Mouse (Mus musculus) forebrain, embryonic 12.5 days (tissue): ENCODE data around the gene Gad2. TPM values are rescaled to one million over a fixed set of nuclear protein-coding genes. Genes with fewer than 3 reads are reported as not detected.

ENCODE experiments used
- ATAC-seq: fragments of 200-750 bp; cut with Nextera tagmentation; 2 replicates; pipeline ENCODE4 v1.8.0; 2017; ENCODE audit warnings: moderate TSS enrichment; ENCODE audit not compliant: low FRiP score
- H3K27ac ChIP-seq: fragments of 300-500 bp; sonication (generic); 2 replicates; pipeline ENCODE4 v1.5.1; 2016; ENCODE audit warnings: mild to moderate bottlenecking
- H3K27me3 ChIP-seq: fragments of 300-500 bp; sonication (generic); 2 replicates; pipeline ENCODE4 v1.6.1; 2016; ENCODE audit warnings: mild to moderate bottlenecking
- H3K36me3 ChIP-seq: fragments of 300-500 bp; sonication (generic); replicated peaks from 2 replicates; pipeline ENCODE4 v1.6.1; 2016; ENCODE audit warnings: mild to moderate bottlenecking
- H3K4me1 ChIP-seq: fragments of 300-500 bp; sonication (generic); 2 replicates; pipeline ENCODE4 v1.6.1; 2016
- H3K4me2 ChIP-seq: fragments of 300-500 bp; sonication (generic); 2 replicates; pipeline ENCODE4 v1.6.1; 2016; ENCODE audit warnings: mild to moderate bottlenecking, moderate library complexity
- H3K4me3 ChIP-seq: fragments of 300-500 bp; sonication (generic); replicated peaks from 2 replicates; pipeline ENCODE4 v1.5.1; 2016; ENCODE audit warnings: mild to moderate bottlenecking
- H3K9ac ChIP-seq: fragments of 300-500 bp; sonication (generic); 2 replicates; pipeline ENCODE4 v1.6.1; 2016; ENCODE audit warnings: mild to moderate bottlenecking
- H3K9me3 ChIP-seq: fragments of 300-500 bp; sonication (generic); 2 replicates; pipeline ENCODE4 v1.6.1; 2016
- WGBS: fragments of 180-500 bp; shearing (Covaris S2); methylation state at CpG from one replicate; pipeline ENCODE4 v1.1.7; 2016; 5-methylcytosine and 5-hydroxymethylcytosine counted together
- polyA plus RNA-seq: library from polyadenylated mRNA; unstranded; fragments of >200 nt; fragmentation: Nextera tagmentation; extraction: Ambion mirVana; gene quantifications from 2 replicates; pipeline ENCODE4 v1.2.1, GENCODE M21; 2016

Gene Gad2
- polyA plus RNA-seq, 1 experiment from 2014 or later, result 73.0 TPM

- under 1% methylated on average over 57 of the region's 60 CpGs for WGBS
- H3K4me3 ChIP-seq, result peak overlapping the region; percentile 53
- no peak for ATAC-seq
These were observed 1.4 kb downstream of the Gad2 start for GRCm38 (mm10) chr2:22623111-22624070.

GRCm38 (mm10) chr2:22624188-22624975, 2.4 kb downstream of the Gad2 start:
- peak overlapping the region; percentile 79 for H3K4me2 ChIP-seq
- H3K9ac ChIP-seq, result peak overlapping the region; percentile 71
- H3K4me1 ChIP-seq, result peaks cover 43% of the 10 kb centered on the region
- no peak for ATAC-seq
- no peaks in the 10 kb centered on the region for H3K36me3 ChIP-seq
- 3% methylated on average over 27 of the region's 27 CpGs for WGBS
- peak overlapping the region; percentile 95 for H3K27ac ChIP-seq
- no peaks in the 10 kb centered on the region for H3K9me3 ChIP-seq
- peaks cover 73% of the 10 kb centered on the region for H3K27me3 ChIP-seq
- H3K4me3 ChIP-seq, result peak overlapping the region; percentile 53

More at GRCm38 (mm10) chr2:22623111-22624070, 1.4 kb downstream of the Gad2 start:
- Histone ChIP-seq H3K9me3 (no peaks in the 10 kb centered on the region), H3K36me3 (no peaks in the 10 kb centered on the region), H3K4me1 (peaks cover 46% of the 10 kb centered on the region), H3K27me3 (peaks cover 83% of the 10 kb centered on the region), H3K9ac (peak overlapping the region; percentile 71), H3K27ac (peak overlapping the region; percentile 95), H3K4me2 (peak overlapping the region; percentile 79)

- peaks cover 66% of the 10 kb centered on the region for H3K27me3 ChIP-seq
- no peak for ATAC-seq
- peak overlapping the region; percentile 31; the same call in 1 of the 2 replicates for H3K9ac ChIP-seq
- H3K9me3 ChIP-seq, result no peaks in the 10 kb centered on the region
- 7% methylated on average over 16 of the region's 16 CpGs for WGBS
- peaks cover 34% of the 10 kb centered on the region for H3K4me1 ChIP-seq
- H3K27ac ChIP-seq, result peak overlapping the region; percentile 95
- no peaks in the 10 kb centered on the region for H3K36me3 ChIP-seq
- H3K4me2 ChIP-seq, result peak overlapping the region; percentile 79
- peak overlapping the region; percentile 53 for H3K4me3 ChIP-seq
These were observed 3.3 kb downstream of the Gad2 start for GRCm38 (mm10) chr2:22625096-22625960.

- Histone ChIP-seq H3K27ac (peak overlapping the region; percentile 81), H3K4me3 (peak overlapping the region; percentile 25)
- WGBS, result 21% methylated on average over 3 of the region's 3 CpGs
These were observed 5.2 kb downstream of the Gad2 start for GRCm38 (mm10) chr2:22627147-22627666.

GRCm38 (mm10) chr2:22627819-22628432, 5.9 kb downstream of the Gad2 start:
- peak overlapping the region; percentile 81 for H3K27ac ChIP-seq
- H3K4me2 ChIP-seq, result peak overlapping the region; percentile 79
- 0 out of 2 replicates have a peak overlapping the region, but pooled peaks have one; percentile 30 for H3K9ac ChIP-seq
- H3K4me1 ChIP-seq, result peaks cover 10% of the 10 kb centered on the region; the same call in 1 of the 2 replicates
- H3K27me3 ChIP-seq, result peaks cover 41% of the 10 kb centered on the region
- 20% methylated on average over 5 of the region's 5 CpGs for WGBS
- no peak for ATAC-seq
- H3K36me3 ChIP-seq, result 0 out of 2 replicates have a peak, but pooled peaks cover 3% of the 10 kb centered on the region
- no peaks in the 10 kb centered on the region for H3K9me3 ChIP-seq
- peak overlapping the region; percentile 25 for H3K4me3 ChIP-seq

More at GRCm38 (mm10) chr2:22627147-22627666, 5.2 kb downstream of the Gad2 start:
- H3K36me3 ChIP-seq, result no peaks in the 10 kb centered on the region
- H3K27me3 ChIP-seq, result peaks cover 48% of the 10 kb centered on the region
- H3K4me1 ChIP-seq, result peaks cover 17% of the 10 kb centered on the region
- peak overlapping the region; percentile 79 for H3K4me2 ChIP-seq
- ATAC-seq, result no peak
- no peaks in the 10 kb centered on the region for H3K9me3 ChIP-seq
- H3K9ac ChIP-seq, result peak overlapping the region; percentile 45

- Histone ChIP-seq H3K4me1 (no peaks in the 10 kb centered on the region), H3K27ac (no peak overlapping the region), H3K36me3 (peaks cover 3% of the 10 kb centered on the region; the same call in 1 of the 2 replicates), H3K27me3 (no peaks in the 10 kb centered on the region), H3K9ac (no peak overlapping the region), H3K4me3 (no peak overlapping the region), H3K9me3 (no peaks in the 10 kb centered on the region), H3K4me2 (no peak overlapping the region)
- no peak for ATAC-seq
- 44% methylated on average over 8 of the region's 8 CpGs for WGBS
These were observed 12.8 kb downstream of the Gad2 start for GRCm38 (mm10) chr2:22634766-22635165.

GRCm38 (mm10) chr2:22646134-22646533, 24.1 kb downstream of the Gad2 start:
- Histone ChIP-seq H3K36me3 (no peaks in the 10 kb centered on the region; the same call in 1 of the 2 replicates), H3K27me3 (no peaks in the 10 kb centered on the region), H3K27ac (no peak overlapping the region; the same call in 1 of the 2 replicates), H3K4me1 (peaks cover 5% of the 10 kb centered on the region; the same call in 1 of the 2 replicates), H3K9ac (no peak overlapping the region), H3K9me3 (no peaks in the 10 kb centered on the region), H3K4me3 (no peak overlapping the region), H3K4me2 (no peak overlapping the region; the same call in 1 of the 2 replicates)
- peak; percentile 65; the same call in 1 of the 2 replicates for ATAC-seq
- 35% methylated on average over 1 of the region's 1 CpGs for WGBS

GRCm38 (mm10) chr2:22648394-22648793, 26.4 kb downstream of the Gad2 start:
- WGBS, result 89% methylated on average over 1 of the region's 1 CpGs
- ATAC-seq, result no peak

GRCm38 (mm10) chr2:22651826-22652225, 29.8 kb downstream of the Gad2 start:
- ATAC-seq, result no peak
- H3K9me3 ChIP-seq, result no peaks in the 10 kb centered on the region
- H3K27ac ChIP-seq, result no peak overlapping the region
- H3K4me2 ChIP-seq, result no peak overlapping the region
- no peaks in the 10 kb centered on the region for H3K4me1 ChIP-seq
- peaks cover 2% of the 10 kb centered on the region; the same call in 1 of the 2 replicates for H3K36me3 ChIP-seq
- no peak overlapping the region for H3K9ac ChIP-seq
- no peaks in the 10 kb centered on the region for H3K27me3 ChIP-seq
- H3K4me3 ChIP-seq, result no peak overlapping the region
- 84% methylated on average over 4 of the region's 4 CpGs for WGBS

More at GRCm38 (mm10) chr2:22648394-22648793, 26.4 kb downstream of the Gad2 start:
- Histone ChIP-seq H3K36me3 (no peaks in the 10 kb centered on the region; the same call in 1 of the 2 replicates), H3K4me2 (no peak overlapping the region), H3K4me3 (no peak overlapping the region), H3K4me1 (peaks cover 5% of the 10 kb centered on the region; the same call in 1 of the 2 replicates), H3K27ac (no peak overlapping the region), H3K9ac (no peak overlapping the region), H3K27me3 (no peaks in the 10 kb centered on the region), H3K9me3 (no peaks in the 10 kb centered on the region)

- H3K4me3 ChIP-seq, result no peak overlapping the region
- no peak overlapping the region for H3K4me2 ChIP-seq
- no peak for ATAC-seq
- H3K27ac ChIP-seq, result no peak overlapping the region
- peaks cover 4% of the 10 kb centered on the region for H3K36me3 ChIP-seq
- WGBS, result 79% methylated on average over 1 of the region's 1 CpGs
- no peaks in the 10 kb centered on the region for H3K9me3 ChIP-seq
- no peaks in the 10 kb centered on the region for H3K4me1 ChIP-seq
- no peak overlapping the region for H3K9ac ChIP-seq
- no peaks in the 10 kb centered on the region for H3K27me3 ChIP-seq
These were observed 41.7 kb downstream of the Gad2 start for GRCm38 (mm10) chr2:22663731-22664130.

- H3K36me3 ChIP-seq, result no peaks in the 10 kb centered on the region; the same call in 1 of the 2 replicates
- H3K9me3 ChIP-seq, result no peaks in the 10 kb centered on the region
- H3K27ac ChIP-seq, result no peak overlapping the region
- no peaks in the 10 kb centered on the region for H3K4me1 ChIP-seq
- H3K27me3 ChIP-seq, result no peaks in the 10 kb centered on the region
- WGBS, result 72% methylated on average over 2 of the region's 2 CpGs
- no peak overlapping the region for H3K4me3 ChIP-seq
- no peak for ATAC-seq
- H3K9ac ChIP-seq, result no peak overlapping the region
- H3K4me2 ChIP-seq, result no peak overlapping the region
These were observed 48.4 kb downstream of the Gad2 start for GRCm38 (mm10) chr2:22670415-22670814.
